Mouse (Mus musculus): ENCODE results near the gene Trabd2b. TPM values are rescaled to one million over a fixed set of nuclear protein-coding genes. Genes with fewer than 3 reads are reported as not detected.
A peak's percentile ranks its signal among the peaks of the same experiment; 100 is the strongest.

Trabd2b gene
- polyA plus RNA-seq, 1 experiment from 2014 or later, result 1.5 TPM

- WGBS, result 80% methylated on average over 3 of the region's 3 CpGs
- no peaks in the 10 kb centered on the region for H3K9me3 ChIP-seq
- DNase-seq (ENCODE audit: low spot score), result no peak
- H3K27ac ChIP-seq, result no peak overlapping the region
- no peaks in the 10 kb centered on the region for H3K27me3 ChIP-seq (ENCODE audit: insufficient read depth, poor library complexity, severe bottlenecking)
- H3K4me3 ChIP-seq, result no peak overlapping the region
- H3K4me1 ChIP-seq (replicated peaks), result no peaks in the 10 kb centered on the region
- H3K36me3 ChIP-seq, result no peaks in the 10 kb centered on the region
Measured at GRCm38 (mm10) chr4:114487701-114488100, 81.2 kb downstream of the Trabd2b start.

GRCm38 (mm10) chr4:114492157-114492556, 85.6 kb downstream of the Trabd2b start:
- Histone ChIP-seq H3K27me3 (ENCODE audit: insufficient read depth, poor library complexity, severe bottlenecking) (no peaks in the 10 kb centered on the region), H3K36me3 (no peaks in the 10 kb centered on the region), H3K9me3 (no peaks in the 10 kb centered on the region), H3K4me1 (replicated peaks) (peaks cover 15% of the 10 kb centered on the region), H3K4me3 (no peak overlapping the region), H3K27ac (no peak overlapping the region)
- 70% methylated on average over 4 of the region's 4 CpGs for WGBS
- no peak for DNase-seq (ENCODE audit: low spot score)

GRCm38 (mm10) chr4:114494035-114494434, 87.5 kb downstream of the Trabd2b start:
- 74% methylated on average over 2 of the region's 2 CpGs for WGBS
- peaks cover 15% of the 10 kb centered on the region for H3K4me1 ChIP-seq (replicated peaks)
- no peak overlapping the region for H3K27ac ChIP-seq
- H3K36me3 ChIP-seq, result no peaks in the 10 kb centered on the region
- H3K4me3 ChIP-seq, result no peak overlapping the region
- H3K27me3 ChIP-seq (ENCODE audit: insufficient read depth, poor library complexity, severe bottlenecking), result no peaks in the 10 kb centered on the region
- no peaks in the 10 kb centered on the region for H3K9me3 ChIP-seq
- no peak for DNase-seq (ENCODE audit: low spot score)

GRCm38 (mm10) chr4:114495688-114496426, 89.3 kb downstream of the Trabd2b start:
- Histone ChIP-seq H3K4me3 (no peak overlapping the region), H3K36me3 (no peaks in the 10 kb centered on the region), H3K27ac (0 out of 2 replicates have a peak overlapping the region, but pooled peaks have one; percentile 18), H3K4me1 (replicated peaks) (peaks cover 15% of the 10 kb centered on the region), H3K27me3 (ENCODE audit: insufficient read depth, poor library complexity, severe bottlenecking) (no peaks in the 10 kb centered on the region), H3K9me3 (no peaks in the 10 kb centered on the region)
- DNase-seq (ENCODE audit: low spot score), result peak; percentile 32
- 53% methylated on average over 4 of the region's 4 CpGs for WGBS

- Histone ChIP-seq H3K36me3 (no peaks in the 10 kb centered on the region), H3K27me3 (ENCODE audit: insufficient read depth, poor library complexity, severe bottlenecking) (no peaks in the 10 kb centered on the region), H3K4me1 (replicated peaks) (peaks cover 23% of the 10 kb centered on the region), H3K4me3 (no peak overlapping the region), H3K9me3 (no peaks in the 10 kb centered on the region), H3K27ac (no peak overlapping the region)
- no peak for DNase-seq (ENCODE audit: low spot score)
- WGBS, result 84% methylated on average over 1 of the region's 1 CpGs
Measured at GRCm38 (mm10) chr4:114499650-114500049, 93.1 kb downstream of the Trabd2b start.

GRCm38 (mm10) chr4:114500317-114500716, 93.8 kb downstream of the Trabd2b start:
- H3K9me3 ChIP-seq, result no peaks in the 10 kb centered on the region
- DNase-seq (ENCODE audit: low spot score), result no peak
- 81% methylated on average over 7 of the region's 7 CpGs for WGBS
- no peaks in the 10 kb centered on the region for H3K36me3 ChIP-seq
- H3K27ac ChIP-seq, result no peak overlapping the region
- peaks cover 25% of the 10 kb centered on the region for H3K4me1 ChIP-seq (replicated peaks)
- H3K27me3 ChIP-seq (ENCODE audit: insufficient read depth, poor library complexity, severe bottlenecking), result no peaks in the 10 kb centered on the region
- H3K4me3 ChIP-seq, result no peak overlapping the region

GRCm38 (mm10) chr4:114501048-114501447, 94.5 kb downstream of the Trabd2b start:
- WGBS, result 86% methylated on average over 1 of the region's 1 CpGs
- no peak overlapping the region for H3K27ac ChIP-seq
- H3K9me3 ChIP-seq, result no peaks in the 10 kb centered on the region
- H3K27me3 ChIP-seq (ENCODE audit: insufficient read depth, poor library complexity, severe bottlenecking), result no peaks in the 10 kb centered on the region
- H3K36me3 ChIP-seq, result no peaks in the 10 kb centered on the region
- H3K4me3 ChIP-seq, result no peak overlapping the region
- H3K4me1 ChIP-seq (replicated peaks), result peaks cover 18% of the 10 kb centered on the region
- no peak for DNase-seq (ENCODE audit: low spot score)

GRCm38 (mm10) chr4:114501611-114502010, 95.1 kb downstream of the Trabd2b start:
- 80% methylated on average over 4 of the region's 4 CpGs for WGBS
- no peak overlapping the region for H3K4me3 ChIP-seq
- H3K9me3 ChIP-seq, result no peaks in the 10 kb centered on the region
- no peak for DNase-seq (ENCODE audit: low spot score)
- no peaks in the 10 kb centered on the region for H3K36me3 ChIP-seq
- no peak overlapping the region for H3K27ac ChIP-seq
- H3K4me1 ChIP-seq (replicated peaks), result peaks cover 12% of the 10 kb centered on the region
- H3K27me3 ChIP-seq (ENCODE audit: insufficient read depth, poor library complexity, severe bottlenecking), result no peaks in the 10 kb centered on the region

GRCm38 (mm10) chr4:114504227-114505041, 97.9 kb downstream of the Trabd2b start:
- Histone ChIP-seq H3K4me1 (replicated peaks) (peaks cover 11% of the 10 kb centered on the region), H3K27me3 (ENCODE audit: insufficient read depth, poor library complexity, severe bottlenecking) (no peaks in the 10 kb centered on the region), H3K4me3 (no peak overlapping the region), H3K9me3 (no peaks in the 10 kb centered on the region), H3K27ac (peak overlapping the region; percentile 36; the same call in 1 of the 2 replicates), H3K36me3 (no peaks in the 10 kb centered on the region)
- WGBS, result 55% methylated on average over 11 of the region's 11 CpGs
- no peak for DNase-seq (ENCODE audit: low spot score)

- H3K4me3 ChIP-seq, result no peak overlapping the region
- H3K9me3 ChIP-seq, result no peaks in the 10 kb centered on the region
- H3K27me3 ChIP-seq (ENCODE audit: insufficient read depth, poor library complexity, severe bottlenecking), result no peaks in the 10 kb centered on the region
- H3K36me3 ChIP-seq, result no peaks in the 10 kb centered on the region
- DNase-seq (ENCODE audit: low spot score), result no peak
- WGBS, result 88% methylated on average over 6 of the region's 6 CpGs
- no peak overlapping the region for H3K27ac ChIP-seq
- H3K4me1 ChIP-seq (replicated peaks), result peaks cover 3% of the 10 kb centered on the region
Measured at GRCm38 (mm10) chr4:114509601-114510000, 103.1 kb downstream of the Trabd2b start.

GRCm38 (mm10) chr4:114511649-114512048, 105.1 kb downstream of the Trabd2b start:
- H3K27ac ChIP-seq, result no peak overlapping the region
- H3K27me3 ChIP-seq (ENCODE audit: insufficient read depth, poor library complexity, severe bottlenecking), result no peaks in the 10 kb centered on the region
- no peak overlapping the region for H3K4me3 ChIP-seq
- H3K9me3 ChIP-seq, result no peaks in the 10 kb centered on the region
- 93% methylated on average over 3 of the region's 3 CpGs for WGBS
- no peaks in the 10 kb centered on the region for H3K36me3 ChIP-seq
- DNase-seq (ENCODE audit: low spot score), result no peak
- peaks cover 4% of the 10 kb centered on the region; the same call in 1 of the 2 replicates for H3K4me1 ChIP-seq (replicated peaks)

- no peaks in the 10 kb centered on the region for H3K36me3 ChIP-seq
- DNase-seq (ENCODE audit: low spot score), result no peak
- H3K27ac ChIP-seq, result no peak overlapping the region
- peaks cover 9% of the 10 kb centered on the region; the same call in 1 of the 2 replicates for H3K4me1 ChIP-seq (replicated peaks)
- no peak overlapping the region for H3K4me3 ChIP-seq
- no peaks in the 10 kb centered on the region for H3K9me3 ChIP-seq
- H3K27me3 ChIP-seq (ENCODE audit: insufficient read depth, poor library complexity, severe bottlenecking), result no peaks in the 10 kb centered on the region
Measured at GRCm38 (mm10) chr4:114513149-114513548, 106.6 kb downstream of the Trabd2b start.

GRCm38 (mm10) chr4:114515330-114515771, 108.8 kb downstream of the Trabd2b start:
- DNase-seq (ENCODE audit: low spot score), result no peak
- WGBS, result 65% methylated on average over 5 of the region's 5 CpGs

More at GRCm38 (mm10) chr4:114515330-114515771, 108.8 kb downstream of the Trabd2b start:
- H3K27me3 ChIP-seq (ENCODE audit: insufficient read depth, poor library complexity, severe bottlenecking), result no peaks in the 10 kb centered on the region
- H3K27ac ChIP-seq, result no peak overlapping the region
- no peak overlapping the region for H3K4me3 ChIP-seq
- H3K36me3 ChIP-seq, result no peaks in the 10 kb centered on the region
- H3K9me3 ChIP-seq, result no peaks in the 10 kb centered on the region
- H3K4me1 ChIP-seq (replicated peaks), result peaks cover 9% of the 10 kb centered on the region; the same call in 1 of the 2 replicates
